Mouse (Mus musculus) lung, postnatal 14 days (tissue): Measurements from ENCODE around the gene Cops8.

Source experiments
- DNase-seq: peaks from one replicate; pipeline ENCODE4 v3.0.0; 2021

The Cops8 gene

DNA sequence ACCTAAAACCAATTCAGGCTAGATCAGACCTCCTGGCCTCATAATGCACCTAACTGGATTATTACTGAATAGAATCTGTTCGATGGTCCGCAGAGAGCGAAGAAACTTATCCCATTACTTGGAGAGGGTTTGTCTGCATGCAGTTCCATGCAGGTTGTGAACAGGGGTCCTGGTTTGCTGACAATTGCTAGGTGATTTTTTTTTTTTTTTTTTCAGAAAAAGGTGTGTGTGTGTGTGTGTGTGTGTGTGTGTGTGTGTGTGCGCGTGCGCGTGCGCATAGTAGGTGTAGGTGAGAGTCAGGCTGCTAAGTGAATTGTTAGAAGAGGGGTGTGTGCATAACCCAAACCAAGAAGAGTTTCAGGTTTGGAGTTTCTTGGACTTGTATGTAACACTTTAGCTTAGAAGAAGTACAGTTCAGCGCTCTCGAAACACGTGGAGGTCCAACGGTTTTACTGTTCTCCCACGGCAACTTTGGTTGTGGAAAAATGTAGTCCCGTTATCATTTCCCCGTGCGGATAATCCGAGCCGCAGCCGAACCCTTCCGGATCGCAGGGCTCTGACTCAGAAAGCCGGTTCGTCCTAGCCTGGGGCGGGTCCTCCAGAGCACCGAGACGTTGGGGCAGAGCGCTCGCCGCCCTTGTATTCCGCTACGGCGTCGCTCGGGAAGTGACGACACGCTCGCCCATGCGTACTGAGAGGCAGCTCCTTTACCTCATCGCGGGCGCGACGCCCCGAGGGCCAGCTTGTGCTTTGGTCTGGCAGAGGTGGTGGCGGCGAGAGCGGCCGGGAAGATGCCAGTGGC lies at the start of gene Cops8:
Gene Cops8 (plus strand): TSS at position 223 of the 802 bp plus-strand sequence.
- peak; percentile 98 for DNase-seq

DNA sequence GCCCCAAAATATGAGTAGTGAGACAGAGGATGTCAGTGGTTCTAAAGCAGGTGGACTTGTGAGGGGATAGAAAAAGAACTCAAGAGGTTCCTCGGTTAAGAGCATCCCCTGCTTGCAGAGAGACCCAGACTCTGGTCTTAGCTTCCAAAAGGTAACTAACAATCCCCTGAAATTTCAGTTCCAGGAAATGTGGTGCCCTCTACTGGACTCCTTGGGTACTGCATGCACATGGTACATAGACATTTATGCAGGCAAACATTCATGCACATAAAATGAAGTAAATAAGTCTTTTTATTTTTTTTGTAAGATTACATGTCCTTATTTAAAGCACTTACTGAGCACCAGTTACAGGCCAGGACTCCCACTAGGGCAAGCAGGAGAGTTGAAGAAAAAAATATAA lies 45.6 kb upstream of the Cops8 start:
- DNase-seq, result no peak

DNA sequence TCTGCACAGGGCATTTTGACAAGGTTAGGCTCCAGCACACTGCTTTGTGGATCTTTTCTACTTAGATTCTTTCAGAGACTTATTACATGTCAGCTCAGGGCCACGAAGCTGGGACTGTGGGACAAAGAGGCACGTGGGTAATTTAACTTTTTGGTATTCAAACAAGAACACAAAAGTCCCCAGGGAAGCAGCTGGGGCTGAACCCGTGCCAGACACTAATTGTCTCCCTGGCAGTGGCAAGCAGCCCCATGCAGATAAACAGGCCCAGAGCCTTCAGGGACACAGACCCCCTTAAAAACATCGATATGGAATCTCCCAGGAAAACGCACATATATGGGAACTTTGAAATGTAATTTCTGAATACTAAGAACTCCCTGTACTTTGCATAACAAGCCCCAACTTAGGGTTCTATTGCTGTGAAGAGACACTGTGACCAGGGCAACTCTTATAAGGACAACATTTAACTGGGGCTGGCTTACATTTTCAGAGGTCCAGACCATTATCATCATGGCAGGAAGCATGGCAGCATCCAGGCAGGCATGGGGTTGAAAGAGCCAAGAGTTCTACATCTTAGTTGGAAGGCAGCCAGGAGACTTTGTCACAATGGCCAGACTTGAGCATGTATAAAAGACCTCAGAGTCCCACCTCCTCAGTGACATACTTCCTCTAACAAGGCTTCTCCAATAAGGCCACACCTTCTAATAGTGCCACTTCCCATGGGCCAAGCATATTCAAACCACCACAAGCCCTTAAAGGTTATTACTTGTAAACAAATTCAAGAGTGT lies 41.6 kb upstream of the Cops8 start:
- DNase-seq, result no peak

DNA sequence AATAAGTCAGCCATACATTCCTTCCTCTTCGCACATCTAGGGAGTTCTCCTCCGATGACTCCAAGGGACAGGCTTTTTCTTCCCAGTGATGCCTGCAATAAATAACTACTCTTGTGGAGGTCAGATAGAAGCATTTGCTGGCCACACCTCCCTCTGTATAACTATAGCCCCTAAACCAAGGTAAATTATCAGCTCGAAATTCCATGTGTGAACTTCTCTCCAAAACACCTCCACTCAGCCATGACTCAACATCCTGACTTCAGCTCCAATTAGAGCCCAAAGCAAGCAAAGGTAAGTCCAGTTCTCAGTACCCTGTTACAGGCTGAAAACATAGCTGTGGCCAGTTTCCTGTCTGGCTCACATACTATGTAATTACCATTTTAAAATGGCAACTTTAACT lies 38.8 kb upstream of the Cops8 start:
- DNase-seq, result no peak

- no peak for DNase-seq
Observed at GRCm38 (mm10) chr1:90566664-90567440, 35.9 kb upstream of the Cops8 start.

GRCm38 (mm10) chr1:90573831-90574230 lies 28.9 kb upstream of the Cops8 start:
- DNase-seq, result no peak

DNA sequence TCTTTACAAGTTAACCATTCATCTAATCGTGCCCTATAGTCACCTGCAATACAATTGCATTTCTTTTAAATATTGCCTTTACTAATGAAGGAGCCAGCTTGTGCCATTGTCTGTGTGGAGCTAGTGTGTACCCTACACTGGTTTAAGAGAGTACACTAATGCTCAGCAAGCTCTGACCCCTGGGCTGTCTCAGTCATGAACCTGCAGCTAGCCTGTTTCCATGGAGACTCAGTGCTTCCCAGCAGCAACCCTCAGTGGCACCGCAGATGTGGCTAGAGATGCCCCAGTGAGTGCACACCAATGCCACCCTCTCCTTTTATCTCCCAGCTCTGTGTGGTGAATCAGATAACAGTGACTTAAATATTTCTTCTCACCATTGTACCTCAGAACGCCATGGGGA lies 27.9 kb upstream of the Cops8 start:
- no peak for DNase-seq

- DNase-seq, result no peak
Observed at GRCm38 (mm10) chr1:90577417-90577816, 25.4 kb upstream of the Cops8 start.

GRCm38 (mm10) chr1:90582635-90583034 lies 20.1 kb upstream of the Cops8 start:
- no peak for DNase-seq

GRCm38 (mm10) chr1:90588021-90588734 lies 14.6 kb upstream of the Cops8 start:
- peak; percentile 89 for DNase-seq

DNA sequence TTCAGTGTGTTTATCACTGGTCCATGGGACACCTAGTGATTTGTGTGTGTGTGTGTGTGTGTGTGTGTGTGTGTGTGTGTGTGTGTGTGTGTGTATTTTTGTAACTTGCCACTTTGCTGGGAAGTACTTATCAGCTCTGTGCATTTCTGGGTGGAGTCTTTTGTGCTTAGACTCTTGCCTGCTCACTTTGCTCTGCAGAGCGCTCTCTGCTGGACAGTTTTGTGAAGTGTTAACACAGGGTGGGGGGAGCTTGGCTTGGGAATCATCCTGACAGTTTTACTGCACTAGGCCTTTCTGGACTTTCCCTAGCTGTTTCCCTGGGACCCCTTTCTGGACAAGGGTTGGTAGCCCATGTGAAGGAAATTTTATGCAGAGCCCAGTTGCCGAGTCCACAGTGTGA lies 12.0 kb upstream of the Cops8 start:
- peak; percentile 73 for DNase-seq

- peak; percentile 88 for DNase-seq
Observed at GRCm38 (mm10) chr1:90592784-90593183, 10.0 kb upstream of the Cops8 start.

GRCm38 (mm10) chr1:90599226-90599625 lies 3.6 kb upstream of the Cops8 start:
- DNase-seq, result peak; percentile 76

- no peak for DNase-seq
Observed at GRCm38 (mm10) chr1:90601096-90601495, 1.7 kb upstream of the Cops8 start.

GRCm38 (mm10) chr1:90603561-90603887 lies 743 bp downstream of the Cops8 start:
- DNase-seq, result no peak

DNA sequence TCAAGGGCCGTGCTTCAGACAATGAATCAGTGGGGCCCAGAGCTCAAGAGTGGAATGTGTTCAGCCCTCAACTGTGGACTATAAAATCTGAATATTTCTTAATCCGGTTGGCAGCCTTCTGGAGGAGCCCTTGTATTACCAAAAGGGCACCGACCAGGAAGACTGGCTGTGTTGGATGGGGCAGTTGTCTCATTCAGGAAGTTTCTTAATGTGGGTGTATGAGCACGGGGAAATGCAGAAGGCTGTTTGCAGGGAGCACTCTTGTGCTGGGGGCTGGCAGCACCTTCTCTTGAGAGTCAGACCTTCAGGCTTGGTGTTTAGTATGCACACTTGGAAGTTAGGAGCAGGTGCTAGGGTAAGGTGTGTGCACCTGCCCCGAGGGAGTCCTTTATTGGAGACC lies 6.6 kb downstream of the Cops8 start:
- DNase-seq, result no peak

- peak; percentile 59 for DNase-seq
Observed at GRCm38 (mm10) chr1:90617258-90617657, 14.5 kb downstream of the Cops8 start.

DNA sequence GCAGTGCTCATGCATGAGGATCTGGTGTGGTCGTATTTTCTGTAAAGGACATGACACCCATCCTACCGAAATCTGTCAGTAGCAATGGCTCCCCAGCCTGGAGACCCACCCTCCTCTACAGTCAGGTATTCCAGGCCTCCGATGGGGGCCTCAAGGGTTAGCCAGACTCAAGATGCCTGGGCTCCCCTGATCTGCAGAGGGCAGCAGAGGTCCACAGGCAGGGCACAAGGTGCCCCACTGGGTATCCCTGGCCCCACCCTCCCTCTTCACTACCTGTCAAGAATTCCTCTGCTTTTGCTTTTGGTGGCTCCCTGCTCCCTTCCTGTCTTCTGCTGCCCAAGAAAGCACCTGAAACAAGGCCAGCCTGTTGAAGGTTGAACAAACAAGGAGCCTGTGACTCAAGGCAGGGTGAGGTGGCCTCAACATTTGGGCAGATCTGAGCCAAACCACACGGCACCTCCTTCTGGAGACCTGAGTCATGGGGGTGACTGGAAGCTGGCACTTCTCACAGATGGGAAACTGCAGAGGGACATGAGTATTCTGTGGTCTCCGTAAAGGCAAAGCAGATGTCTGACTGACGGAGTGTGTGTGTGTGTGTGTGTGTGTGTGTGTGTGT lies 30.7 kb downstream of the Cops8 start:
- no peak for DNase-seq

GRCm38 (mm10) chr1:90634205-90634745 lies 31.5 kb downstream of the Cops8 start:
- no peak for DNase-seq

DNA sequence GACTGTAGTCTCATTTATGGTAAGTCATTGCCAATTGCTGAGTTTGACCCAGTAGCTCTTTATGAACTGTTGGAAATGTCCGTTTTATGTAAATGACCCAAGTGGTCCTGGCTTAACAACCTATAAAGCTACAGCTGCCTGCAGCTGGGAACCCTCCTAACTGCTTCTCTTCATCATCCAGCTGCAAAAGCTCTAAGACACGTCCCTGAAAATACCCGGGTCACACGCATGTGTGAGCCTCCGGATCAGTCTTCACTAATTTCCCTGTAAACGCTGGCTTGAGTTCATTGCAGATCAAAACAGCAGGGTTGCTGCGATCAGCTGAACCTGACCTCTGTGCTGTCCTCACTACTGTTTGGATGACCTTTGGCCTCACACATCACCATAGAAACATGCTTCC lies 35.6 kb downstream of the Cops8 start:
- peak; percentile 75 for DNase-seq

DNA sequence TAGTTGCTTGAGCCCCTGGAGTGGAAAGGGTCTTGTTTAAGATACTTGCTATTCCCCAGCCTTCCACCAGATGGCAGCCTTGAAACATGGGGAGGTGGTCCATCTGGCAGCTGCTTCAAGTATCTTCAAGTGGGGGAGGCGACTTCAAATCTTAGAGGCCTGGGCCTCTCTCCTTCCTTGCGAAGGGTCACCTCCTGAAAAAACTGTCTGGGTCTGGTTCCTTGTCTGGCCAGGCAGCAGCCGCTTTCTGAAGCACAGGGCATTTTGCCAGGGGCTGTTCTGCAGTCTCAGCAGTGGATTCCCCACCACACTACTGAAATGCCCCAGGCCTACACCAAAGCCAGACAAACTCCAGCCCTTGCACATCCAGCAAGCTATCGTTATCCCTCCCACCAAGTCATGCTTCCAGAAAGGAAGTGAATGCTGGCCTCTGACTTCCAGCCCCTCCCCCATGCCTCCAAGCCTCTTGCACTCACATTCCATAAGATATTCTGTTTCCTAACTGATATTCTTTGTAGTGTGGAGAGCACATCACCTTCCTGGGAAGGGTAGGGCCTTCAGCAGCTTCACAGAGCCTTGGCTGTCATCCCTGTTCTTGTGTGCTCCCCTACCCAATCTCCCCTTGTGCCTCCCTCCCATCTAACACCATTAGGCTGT lies 48.1 kb downstream of the Cops8 start:
- DNase-seq, result peak; percentile 83

- no peak for DNase-seq
Observed at GRCm38 (mm10) chr1:90651781-90652180, 49.0 kb downstream of the Cops8 start.
